Mouse (Mus musculus) intestine, embryonic 14.5 days (tissue): ENCODE data around the gene Cbr4. TPM values are rescaled to one million over a fixed set of nuclear protein-coding genes. Genes with fewer than 3 reads are reported as not detected.

Experiments used
- ATAC-seq: fragments of 200-750 bp; cut with Nextera tagmentation; replicated peaks from 2 replicates; pipeline ENCODE4 v1.8.0; 2017; ENCODE audit warnings: low read depth, moderate number of reproducible peaks, moderate TSS enrichment, moderate library complexity; ENCODE audit not compliant: low FRiP score, low TSS enrichment
- DNase-seq: peaks from one replicate; pipeline ENCODE4 v3.0.0-alpha.2; 2018; ENCODE audit warnings: low spot score
- H3K27ac ChIP-seq: fragments of 300-500 bp; sonication (generic); 2 replicates; pipeline ENCODE4 v1.5.1; 2014; ENCODE audit warnings: low read depth, mild to moderate bottlenecking, control low read depth
- H3K27me3 ChIP-seq: fragments of 300-500 bp; sonication (generic); replicated peaks from 2 replicates; pipeline ENCODE4 v1.6.1; 2014; ENCODE audit warnings: low read length, control low read depth; ENCODE audit not compliant: control insufficient read depth, insufficient read depth
- H3K36me3 ChIP-seq: fragments of 300-500 bp; sonication (generic); 2 replicates; pipeline ENCODE4 v1.6.1; 2014; ENCODE audit warnings: low read length, control low read depth; ENCODE audit not compliant: control insufficient read depth, insufficient read depth
- H3K4me1 ChIP-seq: fragments of 300-500 bp; sonication (generic); replicated peaks from 2 replicates; pipeline ENCODE4 v1.6.1; 2014; ENCODE audit warnings: low read length, control low read depth, mixed read lengths; ENCODE audit not compliant: control insufficient read depth, insufficient read depth
- H3K4me2 ChIP-seq: fragments of 300-500 bp; sonication (generic); 2 replicates; pipeline ENCODE4 v1.6.1; 2014; ENCODE audit warnings: low read length
- H3K4me3 ChIP-seq: fragments of 300-500 bp; sonication (generic); 2 replicates; pipeline ENCODE4 v1.5.1; 2014; ENCODE audit warnings: low read depth, low read length, control low read depth, mixed read lengths
- H3K9ac ChIP-seq: fragments of 300-500 bp; sonication (generic); 2 replicates; pipeline ENCODE4 v1.6.1; 2014; ENCODE audit warnings: mild to moderate bottlenecking, low read length
- H3K9me3 ChIP-seq: fragments of 300-500 bp; sonication (generic); 2 replicates; pipeline ENCODE4 v1.6.1; 2016; ENCODE audit warnings: low read length, control low read depth; ENCODE audit not compliant: control insufficient read depth
- WGBS: fragments of 180-500 bp; shearing (Covaris S2); extraction: QIAGEN DNeasy Blood & Tissue Kit; methylation state at CpG from one replicate; pipeline ENCODE4 v1.1.7; 2014; 5-methylcytosine and 5-hydroxymethylcytosine counted together
- polyA plus RNA-seq: library from polyadenylated mRNA; unstranded; fragments of >200 nt; fragmentation: Nextera tagmentation; extraction: Ambion mirVana; gene quantifications from 2 replicates; pipeline ENCODE4 v1.2.1, GENCODE M21; 2014

Cbr4 gene
- polyA plus RNA-seq, 1 experiment from 2014 or later: 34.2 TPM

- Histone ChIP-seq H3K9me3 (no peaks in the 10 kb centered on the region), H3K36me3 (peaks cover 4% of the 10 kb centered on the region; the same call in 1 of the 2 replicates), H3K9ac (no peak overlapping the region), H3K27ac (no peak overlapping the region), H3K27me3 (no peaks in the 10 kb centered on the region), H3K4me2 (no peak overlapping the region), H3K4me3 (no peak overlapping the region), H3K4me1 (no peaks in the 10 kb centered on the region)
- no peak for DNase-seq
- no peak for ATAC-seq
Observed at GRCm38 (mm10) chr8:61502277-61502676, 14.7 kb downstream of the Cbr4 start.

GRCm38 (mm10) chr8:61515110-61515930, 27.8 kb downstream of the Cbr4 start:
- Histone ChIP-seq H3K27me3 (no peaks in the 10 kb centered on the region), H3K27ac (no peak overlapping the region), H3K9ac (no peak overlapping the region), H3K9me3 (no peaks in the 10 kb centered on the region), H3K4me3 (no peak overlapping the region), H3K36me3 (peaks cover 81% of the 10 kb centered on the region), H3K4me2 (no peak overlapping the region), H3K4me1 (no peaks in the 10 kb centered on the region)
- DNase-seq: peak; percentile 43
- 90% methylated on average over 24 of the region's 24 CpGs for WGBS
- no peak for ATAC-seq

GRCm38 (mm10) chr8:61515931-61516744, 28.6 kb downstream of the Cbr4 start:
- Histone ChIP-seq H3K27ac (no peak overlapping the region), H3K27me3 (no peaks in the 10 kb centered on the region), H3K4me2 (no peak overlapping the region), H3K36me3 (peaks cover 76% of the 10 kb centered on the region), H3K9me3 (no peaks in the 10 kb centered on the region), H3K4me1 (no peaks in the 10 kb centered on the region), H3K4me3 (no peak overlapping the region), H3K9ac (no peak overlapping the region)
- DNase-seq (peak; percentile 91), ATAC-seq (peak; percentile 68; the same call in 1 of the 2 replicates)
- 54% methylated on average over 25 of the region's 25 CpGs for WGBS

DNA sequence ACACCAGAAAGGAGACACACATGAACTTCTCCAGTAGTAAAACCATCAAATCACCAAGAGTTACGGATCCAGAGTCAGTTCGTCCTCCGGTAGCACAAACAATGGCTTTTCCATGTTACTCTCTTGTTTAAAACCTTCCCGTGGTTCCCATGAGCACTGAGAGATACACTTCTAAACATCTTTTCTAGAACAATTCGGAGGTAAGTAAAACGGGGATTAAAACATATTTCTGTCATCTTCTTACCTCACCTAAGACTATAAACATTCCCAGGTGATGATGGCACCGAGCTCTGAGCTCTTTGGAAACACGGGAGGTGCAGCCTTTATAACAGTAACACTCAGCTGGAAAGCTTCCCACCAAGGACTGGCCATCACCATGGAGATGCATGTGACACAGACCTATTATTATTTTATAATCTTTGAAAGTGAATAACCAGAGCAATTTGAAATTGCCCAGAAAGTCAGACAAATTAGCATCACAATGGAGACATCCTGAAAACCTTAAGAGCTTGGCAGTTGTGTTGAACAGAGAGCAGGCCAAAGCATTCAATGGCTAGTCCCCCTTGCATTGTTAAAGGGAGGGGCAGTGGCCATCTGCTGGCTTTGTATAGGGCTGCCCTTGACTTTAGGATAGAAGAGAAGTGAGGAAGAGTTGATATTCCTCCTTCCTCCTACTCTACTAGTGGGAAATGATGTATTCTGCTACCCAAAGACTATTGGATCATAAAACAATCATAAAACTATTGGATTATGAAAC, 29.4 kb downstream of the Cbr4 start:
- DNase-seq (no peak), ATAC-seq (no peak)
- no peak overlapping the region for H3K27ac ChIP-seq
- WGBS: 83% methylated on average over 8 of the region's 8 CpGs
- no peaks in the 10 kb centered on the region for H3K27me3 ChIP-seq
- no peaks in the 10 kb centered on the region for H3K4me1 ChIP-seq
- H3K9me3 ChIP-seq: no peaks in the 10 kb centered on the region
- H3K36me3 ChIP-seq: peaks cover 74% of the 10 kb centered on the region
- H3K4me2 ChIP-seq: no peak overlapping the region
- H3K4me3 ChIP-seq: no peak overlapping the region
- H3K9ac ChIP-seq: no peak overlapping the region

GRCm38 (mm10) chr8:61517502-61518185, 30.1 kb downstream of the Cbr4 start:
- 71% methylated on average over 14 of the region's 14 CpGs for WGBS

GRCm38 (mm10) chr8:61522132-61522531, 34.6 kb downstream of the Cbr4 start:
- ATAC-seq: no peak
- Histone ChIP-seq H3K27me3 (no peaks in the 10 kb centered on the region), H3K9me3 (no peaks in the 10 kb centered on the region), H3K36me3 (peaks cover 67% of the 10 kb centered on the region), H3K4me1 (no peaks in the 10 kb centered on the region), H3K27ac (no peak overlapping the region), H3K4me2 (no peak overlapping the region), H3K4me3 (no peak overlapping the region), H3K9ac (no peak overlapping the region)
- WGBS: 9% methylated on average over 1 of the region's 1 CpGs
- DNase-seq: peak; percentile 67

More at GRCm38 (mm10) chr8:61517502-61518185, 30.1 kb downstream of the Cbr4 start:
- no peaks in the 10 kb centered on the region for H3K27me3 ChIP-seq
- H3K4me3 ChIP-seq: no peak overlapping the region
- H3K9me3 ChIP-seq: no peaks in the 10 kb centered on the region
- no peak overlapping the region for H3K27ac ChIP-seq
- peaks cover 72% of the 10 kb centered on the region for H3K36me3 ChIP-seq
- no peak for DNase-seq
- no peak overlapping the region for H3K4me2 ChIP-seq
- ATAC-seq: no peak
- no peak overlapping the region for H3K9ac ChIP-seq
- no peaks in the 10 kb centered on the region for H3K4me1 ChIP-seq

DNA sequence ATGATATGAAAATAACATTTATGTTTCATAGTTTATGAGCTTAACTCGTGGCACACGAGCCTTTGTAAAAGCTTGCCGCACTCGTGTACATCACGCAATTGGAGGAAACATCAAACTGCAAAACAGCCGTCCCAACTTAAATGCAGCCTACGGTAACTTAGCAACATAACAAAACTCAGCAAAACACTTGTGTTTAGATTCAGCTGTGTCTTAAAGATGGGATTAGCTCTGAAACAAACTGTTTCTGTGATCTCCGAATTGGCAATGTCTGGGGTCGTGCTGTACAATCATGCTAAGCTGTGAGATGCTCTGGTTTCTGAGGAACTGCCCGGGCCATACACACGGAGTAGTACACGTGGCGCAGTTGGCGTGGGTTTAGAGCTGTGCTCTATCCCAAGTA, 39.5 kb downstream of the Cbr4 start:
- H3K27me3 ChIP-seq: no peaks in the 10 kb centered on the region
- H3K4me3 ChIP-seq: no peak overlapping the region
- DNase-seq: no peak
- no peak overlapping the region for H3K4me2 ChIP-seq
- no peak for ATAC-seq
- no peak overlapping the region for H3K27ac ChIP-seq
- WGBS: 75% methylated on average over 14 of the region's 14 CpGs
- H3K36me3 ChIP-seq: peaks cover 82% of the 10 kb centered on the region
- H3K4me1 ChIP-seq: peaks cover 10% of the 10 kb centered on the region
- H3K9me3 ChIP-seq: no peaks in the 10 kb centered on the region
- no peak overlapping the region for H3K9ac ChIP-seq

DNA sequence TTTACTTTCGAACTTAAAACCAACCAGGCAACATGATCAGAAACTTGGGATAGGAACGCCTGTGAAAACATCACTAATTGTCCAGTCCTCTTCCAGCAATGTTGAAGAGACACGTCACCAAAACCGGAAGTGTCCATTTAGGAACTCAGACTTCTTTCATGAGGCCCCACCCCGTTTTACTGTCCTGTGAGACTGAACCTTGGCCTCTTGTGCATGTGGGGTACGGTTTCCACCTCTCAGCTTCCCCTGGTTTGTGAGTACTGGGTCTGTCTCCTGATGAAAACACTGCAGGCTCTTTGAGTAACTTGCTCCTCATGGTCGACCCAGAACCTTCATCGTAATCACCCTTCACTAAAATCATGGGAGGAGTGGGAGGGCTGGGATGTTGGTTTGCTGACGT, 40.7 kb downstream of the Cbr4 start:
- 88% methylated on average over 9 of the region's 9 CpGs for WGBS
- Histone ChIP-seq H3K27me3 (no peaks in the 10 kb centered on the region), H3K4me3 (no peak overlapping the region), H3K9me3 (no peaks in the 10 kb centered on the region), H3K36me3 (peaks cover 84% of the 10 kb centered on the region), H3K4me1 (peaks cover 10% of the 10 kb centered on the region), H3K27ac (no peak overlapping the region), H3K9ac (no peak overlapping the region), H3K4me2 (no peak overlapping the region)
- DNase-seq (no peak), ATAC-seq (no peak)
